Mouse (Mus musculus): ENCODE results near the gene Dnm3. TPM values are rescaled to one million over a fixed set of nuclear protein-coding genes. Genes with fewer than 3 reads are reported as not detected.

Gene Dnm3
- polyA plus RNA-seq, 1 experiment = 45.3 TPM

GRCm38 (mm10) chr1:162132908-162133641 lies 344.8 kb downstream of the Dnm3 start:
- no peak for DNase-seq (ENCODE audit: low read depth)

DNA sequence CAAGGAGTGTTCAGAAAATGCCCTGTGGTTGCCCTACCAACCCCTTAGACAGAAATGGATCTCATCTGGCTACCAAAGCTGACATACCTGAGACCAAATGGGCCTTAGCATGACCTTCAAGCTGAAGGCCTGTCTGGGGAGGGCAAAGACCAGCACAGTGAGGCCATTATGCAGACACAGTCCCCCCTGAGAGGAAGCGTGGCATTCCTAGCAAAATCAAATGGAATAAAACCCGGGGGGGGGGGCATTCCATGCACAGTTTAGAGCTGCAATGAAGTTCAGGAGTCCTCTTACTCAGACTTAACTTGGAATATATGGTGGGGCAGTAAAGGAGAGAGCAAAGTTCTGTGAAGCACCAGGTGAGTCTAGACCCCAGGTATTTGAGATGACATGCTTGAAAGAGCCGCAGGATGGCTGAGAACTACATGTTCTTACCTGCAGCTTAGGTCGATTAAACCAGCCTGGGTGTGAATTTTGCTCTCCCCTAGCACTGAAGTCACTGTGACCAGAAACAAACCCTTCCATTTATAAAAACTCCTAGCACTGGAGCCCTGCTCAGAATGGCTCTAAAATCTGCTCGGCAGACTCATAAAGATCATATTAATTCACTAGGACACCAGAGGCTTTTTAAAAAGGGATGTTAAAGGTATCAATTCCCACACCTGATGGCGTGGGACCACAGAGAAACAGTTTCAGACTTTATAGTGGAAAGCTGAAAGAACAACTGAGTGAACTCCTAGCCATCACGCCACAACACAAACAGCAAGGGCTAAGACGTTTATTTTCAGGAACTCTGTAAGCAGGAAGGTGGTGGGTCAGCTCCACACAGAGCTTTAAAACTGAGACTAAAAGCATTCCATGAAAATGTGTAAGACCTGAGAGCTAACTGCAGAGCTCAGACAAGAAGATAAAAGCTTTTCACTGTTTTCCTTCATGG lies 350.7 kb downstream of the Dnm3 start:
- TF ChIP-seq CTCF (IDR thresholded peaks at IDR 0.05; ENCODE audit: borderline replicate concordance, extremely low read depth, insufficient read depth, insufficient read length) (no peak), POLR2A (IDR thresholded peaks at IDR 0.05; ENCODE audit: borderline replicate concordance, extremely low read depth, insufficient read depth, insufficient read length, poor library complexity, severe bottlenecking) (no peak)
- DNase-seq (ENCODE audit: low read depth) = no peak

More at GRCm38 (mm10) chr1:162132908-162133641, 344.8 kb downstream of the Dnm3 start:
- TF ChIP-seq POLR2A (IDR thresholded peaks at IDR 0.05; ENCODE audit: borderline replicate concordance, extremely low read depth, insufficient read depth, insufficient read length, poor library complexity, severe bottlenecking) = no peak
- no peak for TF ChIP-seq CTCF (IDR thresholded peaks at IDR 0.05; ENCODE audit: borderline replicate concordance, extremely low read depth, insufficient read depth, insufficient read length)

- DNase-seq (ENCODE audit: low read depth) = no peak
- TF ChIP-seq POLR2A (IDR thresholded peaks at IDR 0.05; ENCODE audit: borderline replicate concordance, extremely low read depth, insufficient read depth, insufficient read length, poor library complexity, severe bottlenecking) (no peak), CTCF (IDR thresholded peaks at IDR 0.05; ENCODE audit: borderline replicate concordance, extremely low read depth, insufficient read depth, insufficient read length) (no peak)
Observed at GRCm38 (mm10) chr1:162124396-162124795, 353.4 kb downstream of the Dnm3 start.

DNA sequence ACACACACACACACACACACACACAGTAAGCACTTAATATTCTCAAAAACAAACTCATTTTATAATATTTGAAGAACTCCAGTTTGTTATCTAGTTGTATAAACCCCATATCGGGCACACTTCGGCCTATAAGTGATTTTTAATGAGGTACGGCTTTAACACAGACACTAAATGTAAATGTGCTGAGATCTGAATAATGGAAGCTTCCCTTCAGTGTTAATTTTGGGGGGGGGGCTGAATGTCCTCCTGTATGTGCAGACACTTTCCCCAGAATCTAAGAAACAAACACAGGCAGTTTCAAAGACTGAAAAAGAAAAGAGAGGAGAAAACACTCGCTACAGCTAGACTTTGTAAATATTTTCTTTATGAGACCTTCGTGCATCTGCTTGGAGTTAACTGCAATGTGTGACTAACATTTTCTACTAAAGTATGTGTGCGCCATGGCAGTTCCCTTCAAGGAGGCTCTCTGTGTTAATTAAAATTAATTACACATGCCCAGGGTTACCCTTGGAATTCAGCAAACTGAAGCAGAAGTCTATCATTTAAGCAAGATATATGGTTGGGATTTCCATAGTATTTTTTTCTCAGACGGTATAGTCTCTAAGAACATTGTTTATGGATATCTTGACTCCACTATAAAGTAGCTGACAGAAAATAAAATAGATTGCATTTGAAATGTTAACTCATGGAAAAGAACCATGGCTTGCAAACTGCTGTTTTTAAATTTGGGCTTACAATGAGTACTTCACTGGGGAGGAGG lies 356.2 kb downstream of the Dnm3 start:
- peak; percentile 40 for DNase-seq (ENCODE audit: low read depth)
- TF ChIP-seq CTCF (IDR thresholded peaks at IDR 0.05; ENCODE audit: borderline replicate concordance, extremely low read depth, insufficient read depth, insufficient read length) (no peak), POLR2A (IDR thresholded peaks at IDR 0.05; ENCODE audit: borderline replicate concordance, extremely low read depth, insufficient read depth, insufficient read length, poor library complexity, severe bottlenecking) (no peak)

DNA sequence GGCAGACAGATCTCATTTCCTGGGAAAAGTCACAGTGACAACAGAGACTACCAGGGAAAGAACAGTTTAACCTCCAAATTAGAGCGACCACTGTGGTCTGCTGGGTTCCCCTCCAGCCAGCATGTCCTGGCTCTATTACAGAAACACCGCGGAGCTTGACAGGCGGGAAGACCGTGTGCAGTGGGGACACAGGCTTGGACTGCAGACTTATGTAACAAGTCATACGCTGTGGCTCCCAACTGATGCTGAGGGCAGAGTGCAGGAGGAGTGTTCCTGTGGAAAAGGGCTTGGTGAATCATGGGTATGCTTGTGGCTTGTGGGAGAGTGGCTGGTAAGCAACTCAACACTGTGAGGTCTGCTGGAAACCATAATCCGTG lies 368.4 kb downstream of the Dnm3 start:
- TF ChIP-seq CTCF (IDR thresholded peaks at IDR 0.05; ENCODE audit: borderline replicate concordance, extremely low read depth, insufficient read depth, insufficient read length) (no peak), POLR2A (IDR thresholded peaks at IDR 0.05; ENCODE audit: borderline replicate concordance, extremely low read depth, insufficient read depth, insufficient read length, poor library complexity, severe bottlenecking) (no peak)
- peak; percentile 46 for DNase-seq (ENCODE audit: low read depth)

DNA sequence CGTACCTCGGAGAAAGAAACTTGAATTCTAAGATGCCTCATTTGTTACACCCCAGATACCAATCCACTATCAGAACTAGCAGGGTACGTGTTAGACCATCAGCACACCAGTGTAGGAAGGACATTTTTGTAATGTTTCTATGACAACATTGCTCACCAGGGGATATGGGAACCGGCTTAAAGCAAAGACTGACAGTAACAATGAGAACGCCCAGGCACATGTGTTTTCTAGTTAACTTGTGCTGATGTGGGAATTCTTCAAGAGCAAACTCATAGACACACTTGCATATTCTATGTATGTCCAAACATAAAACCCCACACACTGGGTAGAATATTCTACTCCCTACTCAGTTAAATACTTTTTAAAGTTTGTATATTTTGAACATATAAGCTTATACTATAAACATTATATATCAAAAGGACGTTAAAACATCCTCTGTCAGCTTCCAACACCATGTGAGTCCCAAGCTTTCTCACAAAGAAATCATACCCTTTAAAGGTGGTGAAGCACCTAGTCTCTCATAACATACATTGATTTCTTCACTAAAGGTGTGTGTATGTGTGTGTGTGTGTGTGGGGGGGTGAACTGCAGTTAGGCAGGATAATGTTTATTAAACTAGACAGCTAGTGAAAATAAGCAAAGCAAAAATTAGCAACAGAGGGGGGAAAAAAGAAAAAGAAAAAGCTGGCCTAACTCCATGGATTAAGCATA lies 369.0 kb downstream of the Dnm3 start:
- DNase-seq (ENCODE audit: low read depth) = peak; percentile 52
- TF ChIP-seq POLR2A (IDR thresholded peaks at IDR 0.05; ENCODE audit: borderline replicate concordance, extremely low read depth, insufficient read depth, insufficient read length, poor library complexity, severe bottlenecking) (no peak), CTCF (IDR thresholded peaks at IDR 0.05; ENCODE audit: borderline replicate concordance, extremely low read depth, insufficient read depth, insufficient read length) (no peak)

DNA sequence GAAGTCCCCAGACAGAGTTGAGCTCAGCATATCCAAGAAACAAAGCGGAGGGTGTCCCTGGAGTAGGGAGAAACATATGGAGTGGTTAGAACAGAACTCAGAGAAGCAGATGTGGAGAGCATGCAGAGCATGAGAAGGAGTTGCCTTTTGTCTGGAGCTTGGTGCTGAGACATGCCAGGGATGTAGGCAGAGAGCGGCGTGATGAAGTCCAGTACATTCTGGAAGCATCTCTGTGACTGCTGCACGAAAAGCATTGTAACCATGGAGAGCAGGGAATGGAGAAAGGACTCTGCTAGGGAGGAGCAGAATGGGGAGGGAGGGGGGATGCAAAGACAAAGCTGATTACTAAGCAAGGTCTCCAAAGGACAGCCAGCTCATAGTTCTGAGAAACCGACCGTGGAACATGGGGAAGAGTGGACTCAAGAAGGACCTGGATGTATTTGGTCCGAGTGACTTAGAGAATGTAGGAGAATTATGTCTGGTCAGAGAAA lies 369.6 kb downstream of the Dnm3 start:
- DNase-seq (ENCODE audit: low read depth) = peak; percentile 45

DNA sequence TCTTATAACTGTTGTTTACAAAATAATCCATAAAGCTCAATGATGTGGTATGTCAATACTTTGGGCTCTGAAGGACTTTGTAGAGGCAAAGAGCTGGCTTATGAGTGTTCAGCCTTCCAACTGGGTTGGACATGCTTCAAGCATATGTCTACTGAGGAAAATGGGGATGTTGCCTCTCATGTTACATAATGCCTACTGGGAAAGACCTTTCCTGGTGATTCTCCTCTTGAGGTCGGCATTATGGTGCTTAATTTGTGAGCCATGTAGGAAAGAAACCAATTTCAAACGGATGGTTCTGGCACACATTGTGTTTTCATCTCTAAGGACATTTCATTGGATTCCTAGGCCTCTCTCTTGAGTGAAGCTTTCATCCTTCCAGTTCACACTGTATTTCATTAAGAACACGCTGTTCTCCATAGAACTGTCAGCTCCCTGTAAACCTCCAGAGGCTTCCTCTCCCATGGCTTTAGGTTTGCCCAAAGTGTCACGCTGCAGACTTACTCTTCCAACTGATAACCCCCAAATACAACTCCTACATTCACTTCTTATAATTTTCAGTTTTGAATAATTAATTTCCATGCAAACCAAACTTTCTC lies 370.7 kb downstream of the Dnm3 start:
- TF ChIP-seq CTCF (IDR thresholded peaks at IDR 0.05; ENCODE audit: borderline replicate concordance, extremely low read depth, insufficient read depth, insufficient read length) (no peak), POLR2A (IDR thresholded peaks at IDR 0.05; ENCODE audit: borderline replicate concordance, extremely low read depth, insufficient read depth, insufficient read length, poor library complexity, severe bottlenecking) (no peak)
- DNase-seq (ENCODE audit: low read depth) = no peak

More for the DNA sequence above, 369.6 kb downstream of the Dnm3 start:
- TF ChIP-seq POLR2A (IDR thresholded peaks at IDR 0.05; ENCODE audit: borderline replicate concordance, extremely low read depth, insufficient read depth, insufficient read length, poor library complexity, severe bottlenecking) (no peak), CTCF (IDR thresholded peaks at IDR 0.05; ENCODE audit: borderline replicate concordance, extremely low read depth, insufficient read depth, insufficient read length) (no peak)

GRCm38 (mm10) chr1:162100961-162101830 lies 376.6 kb downstream of the Dnm3 start:
- TF ChIP-seq CTCF (IDR thresholded peaks at IDR 0.05; ENCODE audit: borderline replicate concordance, extremely low read depth, insufficient read depth, insufficient read length) (no peak), POLR2A (IDR thresholded peaks at IDR 0.05; ENCODE audit: borderline replicate concordance, extremely low read depth, insufficient read depth, insufficient read length, poor library complexity, severe bottlenecking) (no peak)
- DNase-seq (ENCODE audit: low read depth) = no peak
